Mouse (Mus musculus): ENCODE data around the gene Dmpk.

Gene Dmpk

GRCm38 (mm10) chr7:19096421-19096976 is 12.8 kb downstream of the Dmpk start:
- no peak for DNase-seq (ENCODE audit: low read depth, low spot score)

DNA sequence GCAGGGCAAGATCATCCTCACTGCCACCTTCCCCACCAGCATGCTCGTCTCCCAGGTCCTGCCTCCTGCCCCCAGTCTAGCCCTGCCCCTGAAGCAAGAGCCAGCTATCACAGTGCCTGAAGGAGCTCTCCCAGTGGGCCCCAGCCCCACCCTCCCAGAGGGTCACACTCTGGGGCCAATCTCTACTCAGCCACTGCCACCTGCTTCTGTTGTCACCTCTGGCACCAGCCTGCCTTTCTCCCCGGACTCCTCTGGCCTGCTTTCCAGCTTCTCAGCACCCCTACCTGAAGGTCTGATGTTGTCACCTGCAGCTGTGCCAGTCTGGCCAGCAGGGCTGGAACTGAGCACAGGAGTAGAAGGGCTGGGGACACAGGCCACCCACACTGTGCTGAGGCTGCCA is 13.6 kb downstream of the Dmpk start:
- no peak for DNase-seq (ENCODE audit: low read depth, low spot score)

DNA sequence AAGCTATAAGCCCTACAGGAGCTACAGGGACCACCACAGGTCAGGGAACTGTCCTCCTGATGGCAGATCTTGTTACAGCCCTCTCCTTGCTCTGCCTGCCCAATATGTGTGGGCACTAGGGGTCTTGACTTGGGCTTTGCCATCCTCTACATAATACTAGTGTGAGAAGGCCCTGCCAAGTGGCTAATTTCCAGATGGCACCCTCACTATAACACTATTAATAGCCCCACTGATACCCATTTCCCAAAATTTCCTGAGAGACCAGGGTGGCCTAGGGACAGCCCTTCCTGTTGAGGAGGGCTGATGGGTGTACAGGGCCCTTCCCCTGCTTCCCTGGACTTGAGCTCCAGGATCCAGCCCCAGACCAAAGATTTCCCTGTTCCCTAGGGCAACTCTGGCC is 14.2 kb downstream of the Dmpk start:
- DNase-seq (ENCODE audit: low read depth, low spot score), result no peak

GRCm38 (mm10) chr7:19098811-19099210 is 15.2 kb downstream of the Dmpk start:
- DNase-seq (ENCODE audit: low read depth, low spot score), result no peak

DNA sequence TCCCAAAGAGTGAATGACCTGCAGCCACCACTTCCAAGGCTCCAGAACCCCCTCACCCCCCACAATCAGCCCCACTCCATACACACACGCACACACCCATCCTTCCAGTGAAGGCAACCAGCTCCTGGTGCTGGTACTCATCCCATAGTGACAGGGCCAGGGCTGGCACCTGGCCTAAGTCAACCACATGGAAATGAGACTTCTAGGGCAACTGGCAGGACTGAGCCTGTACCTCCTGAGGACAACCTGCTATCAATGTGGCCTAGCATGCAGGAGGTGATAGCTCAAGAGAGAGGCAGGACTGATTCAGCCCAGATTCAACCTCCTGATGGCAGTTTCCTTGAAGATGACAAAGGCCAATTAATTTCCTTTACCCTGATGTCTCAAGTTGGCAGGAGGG is 16.6 kb downstream of the Dmpk start:
- DNase-seq (ENCODE audit: low read depth, low spot score), result no peak

DNA sequence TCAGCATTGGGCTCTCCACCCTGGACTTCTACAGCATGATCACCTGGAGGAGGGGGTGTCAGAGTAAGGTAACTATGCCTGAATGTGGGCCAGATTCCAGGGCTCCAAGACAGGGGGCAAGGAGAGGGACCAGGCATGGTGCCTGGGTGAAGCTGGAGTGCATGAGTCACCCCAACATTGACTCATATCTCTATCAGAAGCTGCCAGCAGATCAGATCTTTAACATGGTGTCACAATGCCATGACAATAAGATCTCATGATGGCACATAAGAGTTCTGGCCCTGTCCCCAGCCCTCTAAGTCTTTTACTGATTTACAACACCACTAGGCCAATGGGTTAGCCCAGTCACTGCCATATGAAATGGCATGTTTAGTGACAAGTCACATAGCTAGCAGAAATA is 20.1 kb downstream of the Dmpk start:
- no peak for DNase-seq (ENCODE audit: low read depth, low spot score)

DNA sequence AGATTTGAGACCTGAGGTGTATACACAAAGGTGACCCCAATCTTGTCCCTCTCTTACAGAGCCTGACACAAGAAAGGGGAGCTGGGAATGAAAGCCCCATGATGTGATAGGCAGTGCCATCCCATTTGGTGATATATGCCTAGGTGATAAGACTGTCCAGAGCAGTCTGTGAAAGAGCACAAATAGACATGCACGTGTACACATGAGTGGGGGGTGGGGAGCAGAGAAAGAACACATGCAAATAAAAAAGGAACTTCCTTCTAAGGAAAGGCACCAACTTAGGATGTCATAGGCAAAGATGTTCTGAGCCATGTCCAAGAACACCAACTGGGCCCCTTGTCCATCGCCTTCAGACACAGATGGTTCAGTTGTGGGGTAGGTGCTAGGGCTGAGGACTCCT is 20.8 kb downstream of the Dmpk start:
- no peak for DNase-seq (ENCODE audit: low read depth, low spot score)

GRCm38 (mm10) chr7:19107436-19107835 is 23.8 kb downstream of the Dmpk start:
- no peak for DNase-seq (ENCODE audit: low read depth, low spot score)

DNA sequence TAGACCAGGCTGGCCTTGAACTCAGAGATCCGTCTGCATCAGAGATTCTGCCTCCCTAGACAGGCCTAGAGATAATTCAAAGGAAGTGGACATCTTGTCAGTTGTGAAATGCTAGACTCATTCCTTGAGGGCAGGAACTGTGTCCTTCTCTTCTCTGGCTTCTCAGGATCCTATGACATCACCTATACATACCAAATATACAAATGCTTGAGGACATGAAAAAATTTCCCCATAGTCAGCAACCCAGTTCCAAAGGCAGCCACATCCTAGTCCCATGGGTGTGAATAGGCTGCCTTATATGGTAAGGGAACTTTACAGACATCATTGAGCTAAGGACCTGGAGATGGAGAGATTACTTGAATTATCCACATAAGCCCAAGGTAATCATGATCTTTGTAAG is 25.9 kb downstream of the Dmpk start:
- no peak for DNase-seq (ENCODE audit: low read depth, low spot score)

DNA sequence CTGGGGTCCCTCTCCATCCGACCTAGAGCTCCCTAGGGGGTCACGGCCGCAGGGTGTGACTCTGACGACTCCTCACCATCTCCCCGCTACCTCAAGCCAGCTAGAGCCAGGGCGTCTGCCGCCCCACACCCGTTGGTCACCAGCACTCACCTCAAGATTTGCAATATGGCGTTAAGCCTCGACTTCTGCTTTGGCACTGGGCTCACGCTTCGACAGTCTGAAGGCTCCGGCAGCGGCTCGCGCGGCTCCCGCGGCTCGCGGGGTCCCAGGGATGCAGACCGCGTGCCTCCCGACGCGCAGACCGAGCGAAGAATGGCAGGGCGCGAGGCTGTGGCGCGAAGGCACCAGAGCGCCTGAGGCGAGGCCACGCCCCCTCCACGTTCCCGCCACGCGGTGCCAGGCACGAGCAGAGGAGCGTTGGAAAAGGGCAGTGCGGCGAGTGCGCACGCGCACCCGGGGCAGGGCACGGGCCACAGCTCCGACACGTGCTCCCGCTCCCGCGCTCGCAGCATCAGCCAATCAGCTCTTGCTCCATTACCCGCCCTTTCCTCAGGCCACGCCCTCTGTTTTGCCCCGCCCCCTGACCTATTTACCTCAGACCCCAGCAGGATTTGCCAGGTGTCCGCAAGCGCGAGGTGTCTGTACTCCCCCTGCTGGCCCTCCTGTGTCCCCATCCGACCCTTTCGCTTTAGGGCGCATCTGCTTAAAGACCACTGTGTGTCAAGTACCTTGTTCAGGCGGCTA is 34.6 kb downstream of the Dmpk start, which contains the start of gene Gm4969:
TSS of gene Gm4969 (minus strand) at position 341 of the 744 bp plus-strand sequence.
- peak; percentile 97 for DNase-seq (ENCODE audit: low read depth, low spot score)

GRCm38 (mm10) chr7:19119083-19119482 is 35.4 kb downstream of the Dmpk start:
- no peak for DNase-seq (ENCODE audit: low read depth, low spot score)

- DNase-seq (ENCODE audit: low read depth, low spot score), result peak; percentile 99
Measured at GRCm38 (mm10) chr7:19119631-19120429, 36.2 kb downstream of the Dmpk start, which contains the start of gene Fbxo46. Fbxo46 (plus strand) TSS chr7:19119859.

DNA sequence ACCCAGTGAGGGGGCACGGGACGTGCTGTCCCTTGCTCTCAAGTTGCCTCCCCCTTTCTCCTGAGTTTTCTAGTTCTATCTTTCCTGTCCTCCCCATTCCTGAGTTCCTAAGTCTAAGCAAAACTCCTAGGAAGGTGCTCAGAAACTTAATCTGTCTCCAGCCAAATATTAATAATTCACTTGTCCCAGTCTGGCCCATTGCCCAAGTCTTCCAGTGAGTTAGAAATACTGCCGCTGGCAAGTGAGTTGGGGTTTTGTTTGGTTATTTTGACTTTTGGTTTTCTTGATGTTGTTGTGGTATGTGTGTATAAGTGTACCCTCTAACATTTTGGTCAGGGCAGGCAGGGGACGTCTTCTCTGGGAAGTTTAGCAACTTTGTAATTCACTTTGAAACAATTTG is 38.0 kb downstream of the Dmpk start:
- no peak for DNase-seq (ENCODE audit: low read depth, low spot score)

DNA sequence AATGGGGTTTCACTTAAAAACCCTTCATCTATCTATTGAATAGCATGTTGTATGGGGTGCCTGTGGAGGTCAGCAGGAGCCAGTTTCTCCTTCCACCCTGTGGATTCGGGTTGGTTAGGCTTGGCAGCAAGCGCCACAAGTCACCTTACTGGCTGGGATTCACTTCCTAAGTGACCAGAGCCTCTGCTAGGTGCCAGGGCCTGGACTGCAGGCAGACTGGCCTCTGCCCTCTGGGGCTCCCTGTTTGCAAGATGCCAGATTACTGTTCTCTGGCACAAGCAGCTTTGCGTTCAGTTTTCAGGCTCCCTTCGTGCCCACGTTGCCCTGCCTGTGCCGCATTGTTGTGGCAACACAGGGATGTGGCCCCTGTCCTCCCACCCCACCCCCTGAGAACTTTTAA is 41.1 kb downstream of the Dmpk start:
- DNase-seq (ENCODE audit: low read depth, low spot score), result no peak

- no peak for DNase-seq (ENCODE audit: low read depth, low spot score)
Measured at GRCm38 (mm10) chr7:19127744-19128143, 44.1 kb downstream of the Dmpk start.

GRCm38 (mm10) chr7:19129396-19129795 is 45.7 kb downstream of the Dmpk start:
- no peak for DNase-seq (ENCODE audit: low read depth, low spot score)

- DNase-seq (ENCODE audit: low read depth, low spot score), result peak; percentile 53
Measured at GRCm38 (mm10) chr7:19130657-19131056, 47.0 kb downstream of the Dmpk start.

DNA sequence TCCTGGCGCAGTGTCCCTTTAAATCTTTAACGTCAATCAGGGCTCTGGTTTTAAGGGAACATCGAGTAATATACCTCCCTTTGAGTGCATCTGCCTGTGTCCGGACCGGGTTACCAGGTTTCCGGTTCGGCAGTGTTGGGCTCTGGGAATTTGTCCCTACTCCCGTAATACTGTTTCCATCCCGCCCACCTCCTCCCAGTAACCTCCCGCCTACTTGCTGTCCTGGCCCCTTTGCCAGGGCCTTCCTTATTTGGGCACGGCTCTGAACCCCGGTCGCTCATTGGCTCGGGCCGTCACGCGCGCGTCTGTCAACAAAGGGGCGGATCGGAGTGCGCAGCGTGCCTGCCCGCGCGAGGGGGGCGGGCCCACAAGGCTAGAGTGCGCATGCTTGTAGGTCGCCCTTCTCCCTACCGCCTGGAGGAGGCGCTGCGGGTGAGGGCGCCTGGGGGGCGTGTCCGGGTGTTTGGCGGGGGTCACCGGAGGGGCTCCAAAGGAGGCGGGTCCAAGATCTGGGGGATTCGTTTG is 47.7 kb downstream of the Dmpk start:
- peak; percentile 99 for DNase-seq (ENCODE audit: low read depth, low spot score)

GRCm38 (mm10) chr7:19136168-19136567 is 52.5 kb downstream of the Dmpk start:
- no peak for DNase-seq (ENCODE audit: low read depth, low spot score)

DNA sequence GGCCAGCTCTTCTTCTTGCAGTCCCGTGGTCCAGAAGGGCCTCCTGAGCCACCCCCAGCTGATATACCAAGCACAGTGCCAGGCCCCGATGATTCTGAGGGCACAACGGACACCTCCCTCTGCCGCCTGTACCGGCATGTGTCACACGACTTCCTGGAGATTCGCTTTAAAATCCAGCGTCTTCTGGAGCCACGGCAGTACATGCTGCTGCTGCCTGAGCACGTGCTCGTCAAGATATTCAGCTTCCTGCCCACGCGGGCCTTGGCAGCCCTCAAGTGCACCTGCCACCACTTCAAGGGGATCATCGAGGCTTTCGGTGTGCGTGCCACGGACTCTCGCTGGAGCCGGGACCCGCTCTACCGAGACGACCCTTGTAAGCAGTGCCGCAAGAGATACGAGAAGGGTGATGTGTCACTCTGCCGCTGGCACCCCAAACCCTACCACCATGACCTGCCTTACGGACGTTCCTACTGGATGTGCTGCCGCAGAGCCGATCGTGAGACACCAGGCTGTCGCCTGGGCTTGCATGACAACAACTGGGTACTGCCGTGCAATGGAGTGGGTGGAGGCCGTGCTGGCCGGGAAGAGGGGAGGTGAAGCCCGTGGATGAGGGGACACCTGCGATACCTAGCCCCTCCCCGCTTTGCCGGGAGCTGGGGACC is 53.2 kb downstream of the Dmpk start:
- no peak for DNase-seq (ENCODE audit: low read depth, low spot score)

GRCm38 (mm10) chr7:19137380-19137779 is 53.7 kb downstream of the Dmpk start:
- peak; percentile 76 for DNase-seq (ENCODE audit: low read depth, low spot score)
